Mouse (Mus musculus) heart, adult 8-10 months (tissue): ENCODE results near the gene Cdk14. TPM values are rescaled to one million over a fixed set of nuclear protein-coding genes. Genes with fewer than 3 reads are reported as not detected.

Experiments
- DNase-seq: peaks from one replicate; pipeline ENCODE4 v3.0.0; 2022; ENCODE audit warnings: low spot score
- total RNA-seq, 4 experiments: library from RNA; stranded (reverse); gene quantifications; 2 replicates each; pipeline ENCODE4 v1.2.4; 2022

The Cdk14 gene
- total RNA-seq, 4 experiments from 2014 or later: 5.5 to 7.2 (median 6.3) TPM

DNA sequence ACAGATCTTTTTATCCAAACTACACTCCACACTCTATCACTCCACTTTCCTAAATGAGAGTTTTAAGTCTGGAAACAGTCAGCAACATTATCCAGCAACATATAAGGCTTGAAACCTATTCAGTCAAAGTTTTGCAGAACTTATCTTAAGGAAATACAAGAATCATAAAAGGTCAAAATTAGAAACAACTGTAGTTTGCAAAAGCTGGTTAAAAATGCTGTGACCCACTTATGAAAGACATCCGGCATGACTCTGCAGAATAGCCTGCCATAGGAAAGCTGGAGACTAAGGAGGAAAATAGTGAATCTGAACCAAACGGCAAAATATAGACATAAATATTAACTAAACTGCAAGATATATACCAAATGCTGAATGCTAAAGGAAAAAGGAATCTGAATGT is 566.6 kb downstream of the Cdk14 start:
- no peak for DNase-seq

DNA sequence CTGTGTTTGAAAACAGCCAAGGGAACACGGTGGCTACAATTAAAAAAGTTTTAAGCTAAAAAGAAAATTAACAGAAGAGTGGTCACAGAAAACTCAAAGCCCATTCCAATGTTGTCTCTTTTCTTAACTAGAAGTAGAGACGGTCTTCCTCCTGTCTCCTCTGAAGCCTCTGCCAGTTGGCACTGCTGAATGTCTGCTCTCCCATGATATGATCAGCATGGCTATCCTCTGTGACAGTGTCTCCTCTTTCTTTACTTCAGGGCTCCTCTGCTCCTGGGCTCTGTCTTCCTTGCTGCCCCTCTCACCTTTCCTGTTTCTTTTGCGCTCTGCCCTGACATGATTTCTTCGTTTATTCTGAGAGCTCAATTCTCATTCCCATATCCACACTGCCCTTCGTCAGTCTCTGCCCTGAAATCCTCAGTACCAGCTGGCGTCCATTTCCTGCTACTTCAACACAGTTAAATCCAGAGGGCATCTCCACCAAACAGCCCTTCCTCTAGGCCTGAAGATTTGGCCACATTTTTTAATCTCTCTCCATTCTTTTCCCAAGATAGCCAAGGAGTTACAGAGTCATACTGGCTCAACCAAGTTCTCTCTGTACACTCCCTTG is 567.3 kb downstream of the Cdk14 start:
- no peak for DNase-seq

DNA sequence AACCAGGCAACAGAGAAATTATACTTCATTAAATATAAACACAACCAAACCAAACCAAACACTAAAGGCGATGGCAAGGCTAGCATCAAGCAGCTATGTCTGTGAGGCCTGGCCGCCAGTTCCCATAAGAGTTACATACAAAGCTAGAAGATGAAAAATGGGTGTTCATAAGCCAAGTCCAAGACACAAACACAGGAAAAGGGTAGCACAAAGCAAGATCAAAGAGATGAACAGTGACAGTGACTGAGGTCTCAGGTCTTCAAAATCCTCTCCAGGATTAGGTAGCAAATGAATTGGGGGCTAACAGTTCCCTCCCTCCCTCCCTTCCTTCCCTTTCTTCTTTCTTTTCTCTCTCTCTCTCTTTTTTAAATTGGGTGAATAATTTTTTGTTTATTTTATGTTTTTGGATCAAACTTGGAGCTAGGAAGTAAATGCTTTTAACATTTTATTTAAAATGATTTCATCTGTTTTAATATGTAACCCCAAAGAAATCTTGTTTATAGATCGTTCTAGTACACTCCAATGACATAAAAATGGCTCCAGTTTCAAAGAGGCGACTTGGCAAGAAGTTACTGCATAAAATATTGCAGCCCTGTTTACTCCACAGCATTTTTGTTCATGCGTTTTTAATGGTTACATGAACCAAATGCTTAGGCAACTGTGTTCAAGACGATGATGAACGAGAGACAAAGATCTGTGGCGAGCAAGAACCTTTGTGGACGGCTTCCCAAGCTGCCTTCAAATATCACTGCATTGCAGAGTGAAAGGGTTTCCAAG is 568.0 kb downstream of the Cdk14 start:
- DNase-seq: no peak

DNA sequence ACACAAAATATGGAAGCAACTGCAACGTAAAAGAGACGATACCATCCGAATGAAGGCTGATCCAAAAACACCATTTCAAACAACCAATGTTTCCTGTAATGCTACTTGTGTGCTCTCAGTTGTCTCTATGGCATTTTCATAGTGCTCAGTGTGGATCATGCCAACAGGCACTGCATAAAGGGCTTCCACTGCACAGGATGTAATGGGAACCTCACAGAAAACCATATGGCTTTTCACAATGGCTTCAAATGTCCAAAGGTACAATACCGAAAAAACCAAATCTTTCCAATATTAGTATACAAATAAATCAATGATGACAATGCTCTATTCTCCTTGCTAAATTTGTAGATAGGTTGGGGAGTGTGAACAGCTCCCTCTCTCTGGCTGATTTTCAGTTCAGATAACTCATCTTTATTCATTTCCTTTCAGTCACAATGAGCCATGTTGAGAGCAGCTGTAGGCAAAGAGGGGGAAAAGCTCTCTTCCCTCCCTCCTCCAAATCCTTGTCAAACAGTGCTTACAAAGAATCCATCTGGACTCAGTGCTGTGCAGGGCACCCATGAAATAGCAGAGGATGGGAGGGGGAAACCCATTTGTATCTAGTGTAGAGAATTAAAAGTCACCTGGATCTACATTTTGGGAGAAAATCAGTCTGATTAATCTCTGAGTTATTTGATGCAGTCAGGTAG is 568.7 kb downstream of the Cdk14 start:
- DNase-seq: no peak

GRCm38 (mm10) chr5:4834819-4835480 is 585.2 kb downstream of the Cdk14 start:
- peak; percentile 15 for DNase-seq

- DNase-seq: no peak
Measured at GRCm38 (mm10) chr5:4833940-4834339, 586.2 kb downstream of the Cdk14 start.

DNA sequence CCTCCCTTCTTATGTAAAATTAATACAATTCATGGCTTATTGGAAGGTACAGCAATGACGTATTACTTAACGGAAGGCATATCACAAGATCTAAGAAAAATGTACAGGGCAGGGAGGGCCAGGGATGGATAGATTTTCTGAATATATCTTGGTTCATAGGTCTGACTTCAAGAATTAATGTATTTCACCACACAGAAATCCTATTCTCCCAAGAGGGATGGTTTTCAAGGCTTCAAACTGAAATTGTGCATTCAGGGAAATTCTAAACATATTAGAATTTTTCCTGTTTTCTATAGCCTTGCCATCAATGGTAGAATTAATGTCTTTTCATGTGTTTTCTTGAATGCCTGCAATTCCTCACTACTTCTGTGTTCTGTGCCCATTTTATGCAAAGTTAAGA is 593.2 kb downstream of the Cdk14 start:
- DNase-seq: no peak

DNA sequence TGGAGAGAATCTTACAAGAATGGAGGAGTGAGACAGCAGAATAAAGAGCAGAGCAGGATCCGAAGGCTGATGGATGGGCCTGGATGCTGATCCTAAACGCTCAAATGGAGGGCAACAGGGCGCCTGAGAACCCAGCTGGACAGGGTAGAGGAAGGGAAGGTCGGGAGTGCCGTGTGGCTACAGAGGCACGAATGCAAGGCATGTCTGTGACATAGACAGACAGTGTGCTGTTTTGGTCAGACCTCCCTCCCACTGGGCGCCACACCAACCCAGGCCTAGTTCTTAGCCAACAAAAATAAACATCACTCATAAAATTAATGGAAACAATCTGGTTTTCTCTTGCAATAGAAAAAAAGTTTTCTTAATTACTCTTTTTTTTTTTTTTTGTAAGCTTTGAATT is 594.2 kb downstream of the Cdk14 start:
- DNase-seq: peak; percentile 48

GRCm38 (mm10) chr5:4825076-4825475 is 595.0 kb downstream of the Cdk14 start:
- DNase-seq: no peak

GRCm38 (mm10) chr5:4824171-4824570 is 595.9 kb downstream of the Cdk14 start:
- no peak for DNase-seq

DNA sequence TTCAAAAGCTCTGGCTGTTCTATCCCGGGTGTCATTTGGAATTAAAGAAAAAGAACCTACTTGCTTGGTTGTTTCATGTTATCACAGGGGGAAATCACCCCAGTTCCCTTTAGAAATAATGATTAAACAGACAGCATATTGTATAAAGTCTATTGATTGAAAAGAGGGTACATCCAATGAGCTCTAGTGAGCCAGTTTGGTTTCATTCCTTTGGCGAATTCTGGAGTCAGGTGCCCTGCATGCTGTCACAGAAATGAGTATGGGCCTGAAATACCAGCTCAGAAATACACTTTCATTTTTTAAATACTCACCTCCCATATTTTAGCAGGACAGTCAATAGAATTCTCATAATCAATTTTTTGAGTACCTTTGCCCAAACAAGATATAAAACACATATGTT is 598.1 kb downstream of the Cdk14 start:
- DNase-seq: no peak

DNA sequence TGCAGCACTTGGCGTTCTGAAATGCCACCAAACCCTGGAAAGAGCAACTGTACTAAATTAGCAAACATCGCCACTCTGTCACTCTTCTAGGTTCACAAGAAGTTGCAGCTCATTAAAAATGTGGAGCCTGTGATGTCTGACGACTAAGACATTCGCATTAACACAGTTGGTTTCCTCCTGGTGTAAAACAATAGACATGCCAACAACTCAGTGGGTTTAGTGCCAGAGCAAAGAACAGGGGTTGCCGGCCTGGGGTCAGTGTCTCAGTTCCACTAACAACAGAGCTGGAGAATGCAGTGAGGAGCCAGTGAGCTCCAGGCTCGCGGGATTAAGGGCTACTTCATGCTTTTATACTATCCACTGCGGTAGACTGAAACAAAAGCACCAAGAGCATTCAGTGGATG is 598.7 kb downstream of the Cdk14 start:
- DNase-seq: no peak

DNA sequence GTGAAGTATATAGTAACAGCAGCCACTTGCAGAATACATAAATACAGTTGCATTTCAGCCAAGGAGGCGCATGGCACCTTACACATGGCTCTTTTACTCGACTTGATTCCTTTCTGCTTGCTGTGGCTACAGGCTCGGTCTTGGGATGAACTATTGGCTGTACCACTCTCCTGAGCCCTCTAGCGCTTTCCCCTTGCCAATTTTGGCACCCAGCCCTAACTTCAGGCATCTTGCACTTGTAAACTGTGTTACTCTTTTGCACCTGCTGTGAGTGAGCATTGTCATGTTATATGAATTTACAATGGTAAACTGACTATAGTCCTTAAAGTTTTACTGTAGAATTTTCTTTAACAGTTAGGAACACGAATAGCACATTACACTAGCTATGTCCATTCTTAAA is 603.1 kb downstream of the Cdk14 start:
- no peak for DNase-seq

- no peak for DNase-seq
Measured at GRCm38 (mm10) chr5:4814465-4815204, 605.5 kb downstream of the Cdk14 start.

DNA sequence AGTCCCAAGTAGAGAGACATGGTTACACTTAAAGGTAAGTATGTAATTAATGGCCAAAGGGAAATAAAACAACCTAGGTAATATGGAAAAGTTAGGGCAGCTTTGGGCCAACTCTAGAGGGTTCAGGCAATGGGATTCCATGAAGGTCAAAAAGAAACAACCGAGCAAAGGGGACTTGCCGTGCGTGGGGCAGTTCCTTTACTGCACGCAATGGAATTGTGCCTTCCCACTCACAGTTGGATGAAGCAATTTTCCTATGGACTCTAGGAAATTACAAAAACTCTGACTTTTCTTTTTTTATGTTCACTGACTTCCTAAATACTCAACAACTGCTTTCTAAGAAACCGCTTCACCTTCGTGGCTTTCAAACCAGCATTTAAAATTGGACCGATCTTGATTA is 606.8 kb downstream of the Cdk14 start:
- no peak for DNase-seq

DNA sequence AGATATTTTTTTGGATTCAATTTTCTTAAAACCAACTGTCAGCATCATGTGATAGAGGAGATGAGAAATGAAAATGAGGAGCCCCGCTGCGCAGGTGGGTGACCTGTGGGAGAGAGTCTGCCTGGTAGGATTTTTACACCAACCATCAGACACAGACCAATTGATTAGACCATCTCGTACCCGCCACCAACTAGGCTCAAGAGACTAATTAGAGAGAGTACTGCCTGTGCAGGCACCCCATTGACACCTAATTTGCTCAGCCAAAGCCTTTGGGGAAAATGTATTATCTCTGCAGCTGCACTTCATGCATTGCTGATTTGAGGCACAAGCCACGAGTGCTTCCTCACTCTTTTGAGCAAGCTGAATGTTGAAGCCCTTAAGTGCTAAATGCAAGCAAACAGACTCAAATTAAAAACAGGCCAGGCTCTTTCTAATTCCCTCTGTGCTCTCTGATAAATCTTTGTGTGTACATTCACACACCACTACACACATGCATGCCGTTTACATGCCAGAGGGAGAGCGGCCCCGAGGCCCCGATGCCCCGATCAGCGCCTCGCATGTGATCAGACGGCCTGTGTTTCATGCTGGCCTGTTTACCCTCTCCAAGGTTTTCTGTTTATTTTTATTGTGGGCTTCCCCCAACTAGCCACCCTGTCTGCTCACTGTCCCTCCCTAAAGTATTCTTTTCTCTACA is 607.9 kb downstream of the Cdk14 start:
- no peak for DNase-seq

DNA sequence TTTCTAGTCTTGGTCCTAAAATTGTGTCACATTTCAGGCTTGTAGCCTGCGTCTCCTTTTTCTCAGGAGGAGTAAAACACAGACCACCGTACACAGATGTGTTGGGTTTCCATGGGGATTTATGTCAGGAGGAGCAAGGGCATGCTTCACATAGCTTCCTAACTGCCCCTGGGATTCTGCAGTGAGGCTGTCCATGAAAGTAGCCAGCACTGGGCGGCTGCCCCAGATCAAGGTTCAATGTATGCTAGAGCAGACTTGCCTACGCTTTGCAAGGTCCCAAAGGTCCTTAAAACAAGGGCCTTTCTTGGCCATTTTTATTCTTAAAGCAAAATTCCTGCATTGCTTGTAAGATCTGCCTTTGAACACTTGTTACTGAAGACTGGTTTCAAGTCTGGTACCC is 614.9 kb downstream of the Cdk14 start:
- DNase-seq: no peak

DNA sequence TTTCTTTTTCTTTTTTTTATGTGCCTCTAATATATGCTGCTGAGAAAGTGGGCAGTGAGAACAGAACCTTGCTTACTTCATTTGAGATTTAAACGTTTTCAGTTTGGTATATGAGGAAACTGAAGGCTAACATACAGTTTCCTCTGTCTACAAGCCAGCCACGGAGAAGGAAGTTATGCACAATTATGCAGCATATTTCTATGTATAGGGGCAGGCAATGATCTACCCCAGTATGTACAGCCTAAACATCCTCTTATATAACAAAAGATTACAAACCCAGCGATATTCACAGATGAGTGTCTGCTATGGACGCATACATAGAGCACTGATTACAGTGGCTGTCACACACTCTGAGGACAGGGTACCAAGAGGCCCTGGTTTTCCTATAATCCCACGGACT is 616.4 kb downstream of the Cdk14 start:
- DNase-seq: no peak

- DNase-seq: no peak
Measured at GRCm38 (mm10) chr5:4801971-4802370, 618.1 kb downstream of the Cdk14 start.

- DNase-seq: no peak
Measured at GRCm38 (mm10) chr5:4801096-4801850, 618.8 kb downstream of the Cdk14 start.
